Mouse (Mus musculus): ENCODE measurements at regions not wholly inside any gene's neighbourhood (a gene's known extent, or its start where the extent isn't known, plus 50 kb on each side); places are given as distances from the start of the nearest gene placed in this dataset.

DNA sequence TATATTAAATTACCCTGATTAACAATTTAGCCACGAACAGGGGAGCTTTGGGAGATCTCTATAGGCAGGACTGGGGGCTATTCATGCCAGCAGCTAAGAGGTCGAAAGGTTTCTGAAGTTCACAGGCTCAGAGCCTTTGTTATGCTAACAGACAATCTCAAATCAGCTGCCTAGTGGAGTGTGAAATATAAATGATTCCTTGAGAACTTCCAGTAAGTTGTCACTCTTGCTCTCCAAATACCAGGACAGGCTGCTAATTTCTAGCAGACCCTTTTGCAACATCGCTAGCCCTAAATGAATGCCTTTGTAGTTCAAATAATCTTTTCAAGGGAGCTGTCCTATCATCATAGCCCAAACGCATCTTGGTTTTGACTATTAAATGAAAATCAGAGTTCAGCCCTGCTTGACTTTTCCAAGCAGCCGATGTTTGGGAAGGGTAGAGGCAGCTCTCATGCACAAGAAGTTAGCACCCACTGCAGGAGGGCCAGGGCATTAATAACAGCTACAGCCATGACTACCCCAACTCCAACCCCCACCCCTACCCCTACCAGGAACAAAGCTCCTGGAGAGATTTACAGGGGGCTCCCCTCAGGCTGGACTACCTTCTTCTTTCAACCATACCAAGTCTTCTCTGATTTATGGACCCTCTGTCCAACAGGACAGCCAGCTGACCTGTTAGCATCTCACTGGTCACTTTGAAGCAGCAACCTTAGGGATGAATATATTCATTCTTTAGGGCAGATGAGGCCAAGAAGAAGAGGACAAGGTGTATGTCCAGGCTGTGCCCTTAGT is 162.2 kb upstream of the Tmem161b start:
- Histone ChIP-seq H3K4me3 (replicated peaks; ENCODE audit: low read length) (peak overlapping the region; percentile 25), H3K36me3 (replicated peaks; ENCODE audit: control insufficient read depth, insufficient read depth) (no peaks in the 10 kb centered on the region), H3K4me2 (replicated peaks) (peak overlapping the region; percentile 62), H3K27ac (peak overlapping the region; percentile 99), H3K27me3 (ENCODE audit: control insufficient read depth, insufficient read depth, low read length) (no peaks in the 10 kb centered on the region), H3K9ac (peak overlapping the region; percentile 71), H3K9me3 (ENCODE audit: control insufficient read depth, low read length) (no peaks in the 10 kb centered on the region), H3K4me1 (replicated peaks; ENCODE audit: control insufficient read depth, insufficient read depth, low read length) (peaks cover 50% of the 10 kb centered on the region)
- DNase-seq (ENCODE audit: low spot score), result peak; percentile 60
- 4% methylated on average over 5 of the region's 5 CpGs for WGBS
- peak; percentile 71 for ATAC-seq (ENCODE audit: low FRiP score)

DNA sequence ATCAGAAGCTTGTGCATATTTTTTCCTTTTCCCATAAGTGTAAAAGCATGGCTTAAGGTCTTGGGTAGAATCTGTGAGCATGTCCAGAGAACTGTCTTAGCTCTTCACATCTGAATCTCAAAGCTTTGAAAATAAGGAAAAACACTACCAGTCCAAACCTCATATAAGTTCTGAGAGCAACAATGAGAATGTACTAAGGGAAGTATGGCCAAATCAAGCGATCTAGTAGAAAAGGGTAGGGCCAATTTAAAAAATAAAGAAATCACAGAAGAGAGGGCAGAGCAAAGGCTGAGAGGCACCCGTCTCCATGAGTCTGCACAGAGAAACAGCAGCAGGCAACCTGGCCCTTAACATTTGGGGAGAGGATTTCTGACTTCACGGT is 161.7 kb upstream of the Tmem161b start:
- Histone ChIP-seq H3K4me1 (replicated peaks; ENCODE audit: control insufficient read depth, insufficient read depth, low read length) (peaks cover 50% of the 10 kb centered on the region), H3K27ac (peak overlapping the region; percentile 99), H3K36me3 (replicated peaks; ENCODE audit: control insufficient read depth, insufficient read depth) (no peaks in the 10 kb centered on the region), H3K9me3 (ENCODE audit: control insufficient read depth, low read length) (no peaks in the 10 kb centered on the region), H3K9ac (peak overlapping the region; percentile 71), H3K27me3 (ENCODE audit: control insufficient read depth, insufficient read depth, low read length) (no peaks in the 10 kb centered on the region), H3K4me3 (replicated peaks; ENCODE audit: low read length) (peak overlapping the region; percentile 25; the same call in 1 of the 2 replicates), H3K4me2 (replicated peaks) (peak overlapping the region; percentile 62)
- ATAC-seq (ENCODE audit: low FRiP score) (no peak), DNase-seq (ENCODE audit: low spot score) (no peak)
- WGBS, result 29% methylated on average over 3 of the region's 3 CpGs

DNA sequence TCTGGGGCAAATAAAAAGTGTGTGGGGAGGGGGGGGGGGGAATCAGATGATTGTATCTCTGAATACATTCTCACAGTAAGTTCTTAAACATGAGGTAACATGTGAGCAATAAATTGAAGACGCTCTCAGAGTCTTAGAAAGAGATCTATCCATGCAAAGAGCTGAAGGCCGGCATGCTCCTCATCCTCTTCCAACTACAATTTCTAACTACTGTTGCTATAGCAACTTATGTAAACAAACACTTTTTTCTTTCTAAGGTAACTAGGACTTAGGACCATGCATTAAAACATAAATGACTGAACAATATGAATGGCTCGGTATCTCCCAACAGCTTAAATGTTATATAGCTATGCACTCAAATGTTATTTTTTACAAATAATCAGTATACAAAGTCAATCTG is 161.2 kb upstream of the Tmem161b start:
- Histone ChIP-seq H3K4me3 (replicated peaks; ENCODE audit: low read length) (0 out of 2 replicates have a peak overlapping the region, but pooled peaks have one; percentile 9), H3K9ac (peak overlapping the region; percentile 71), H3K27ac (peak overlapping the region; percentile 99), H3K4me2 (replicated peaks) (peak overlapping the region; percentile 62), H3K36me3 (replicated peaks; ENCODE audit: control insufficient read depth, insufficient read depth) (no peaks in the 10 kb centered on the region), H3K9me3 (ENCODE audit: control insufficient read depth, low read length) (no peaks in the 10 kb centered on the region), H3K27me3 (ENCODE audit: control insufficient read depth, insufficient read depth, low read length) (no peaks in the 10 kb centered on the region), H3K4me1 (replicated peaks; ENCODE audit: control insufficient read depth, insufficient read depth, low read length) (peaks cover 53% of the 10 kb centered on the region)
- WGBS, result 37% methylated on average over 3 of the region's 3 CpGs
- ATAC-seq (ENCODE audit: low FRiP score) (no peak), DNase-seq (ENCODE audit: low spot score) (no peak)

DNA sequence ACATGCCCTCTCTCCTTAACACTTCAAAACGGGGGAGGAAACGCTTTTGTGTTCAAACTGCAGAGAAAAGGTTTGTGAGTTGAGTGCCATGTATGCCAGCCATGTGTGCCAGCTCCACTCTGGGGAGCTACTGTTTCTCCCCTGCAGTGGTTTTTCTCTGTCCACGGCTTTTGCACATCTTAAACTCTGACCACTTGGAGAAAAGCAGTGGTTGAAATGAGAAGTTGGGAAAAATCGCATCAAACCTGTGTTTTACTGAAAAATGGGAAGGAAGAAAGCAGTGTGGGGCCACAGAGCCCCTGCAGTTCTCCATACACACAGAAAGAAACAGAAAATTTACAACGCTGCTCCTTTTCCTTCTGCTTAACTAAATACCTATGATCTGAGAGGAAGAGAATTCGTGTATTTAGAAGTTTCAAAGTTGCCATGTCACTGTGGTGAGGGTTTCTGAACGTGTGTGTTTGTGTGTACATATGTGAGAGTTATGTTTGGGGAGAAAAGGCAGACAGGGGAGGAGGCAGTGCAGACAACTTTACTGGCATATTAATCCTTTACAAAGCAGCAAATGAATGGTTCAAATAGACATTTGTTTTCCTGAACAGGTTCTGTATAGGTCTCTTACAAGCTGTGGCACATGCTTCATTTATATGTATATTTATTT is 160.1 kb upstream of the Tmem161b start:
- no peak for ATAC-seq (ENCODE audit: low FRiP score)
- WGBS, result 25% methylated on average over 7 of the region's 7 CpGs
- peak overlapping the region; percentile 99 for H3K27ac ChIP-seq
- peak overlapping the region; percentile 65 for H3K9ac ChIP-seq
- H3K36me3 ChIP-seq (replicated peaks; ENCODE audit: control insufficient read depth, insufficient read depth), result no peaks in the 10 kb centered on the region
- H3K4me2 ChIP-seq (replicated peaks), result peak overlapping the region; percentile 62
- peaks cover 59% of the 10 kb centered on the region for H3K4me1 ChIP-seq (replicated peaks; ENCODE audit: control insufficient read depth, insufficient read depth, low read length)
- H3K27me3 ChIP-seq (ENCODE audit: control insufficient read depth, insufficient read depth, low read length), result no peaks in the 10 kb centered on the region
- H3K9me3 ChIP-seq (ENCODE audit: control insufficient read depth, low read length), result no peaks in the 10 kb centered on the region
- peak overlapping the region; percentile 32 for H3K4me3 ChIP-seq (replicated peaks; ENCODE audit: low read length)
- DNase-seq (ENCODE audit: low spot score), result peak; percentile 50

DNA sequence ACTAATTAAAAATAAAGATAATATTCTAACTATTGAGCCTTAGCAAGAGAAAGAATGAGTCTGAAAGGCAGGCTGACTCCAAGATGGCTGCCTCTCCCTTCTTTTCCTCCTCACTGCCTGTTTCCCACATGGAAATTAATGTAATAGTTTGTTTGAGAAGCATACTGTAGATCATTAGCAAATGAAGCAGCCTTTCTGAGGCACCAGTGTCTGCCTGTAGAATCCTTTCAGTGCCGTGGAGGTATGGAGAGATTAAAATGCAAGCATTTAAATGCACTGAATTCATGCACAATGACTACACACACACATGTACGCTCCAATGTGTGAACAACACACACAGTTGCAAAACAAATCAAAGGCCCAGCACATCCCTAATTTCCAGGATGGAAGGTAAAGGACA is 159.5 kb upstream of the Tmem161b start:
- peak overlapping the region; percentile 99 for H3K27ac ChIP-seq
- no peaks in the 10 kb centered on the region for H3K36me3 ChIP-seq (replicated peaks; ENCODE audit: control insufficient read depth, insufficient read depth)
- ATAC-seq (ENCODE audit: low FRiP score) (no peak), DNase-seq (ENCODE audit: low spot score) (peak; percentile 49)
- peak overlapping the region; percentile 32 for H3K4me3 ChIP-seq (replicated peaks; ENCODE audit: low read length)
- H3K9ac ChIP-seq, result peak overlapping the region; percentile 65
- H3K9me3 ChIP-seq (ENCODE audit: control insufficient read depth, low read length), result no peaks in the 10 kb centered on the region
- no peaks in the 10 kb centered on the region for H3K27me3 ChIP-seq (ENCODE audit: control insufficient read depth, insufficient read depth, low read length)
- peak overlapping the region; percentile 62 for H3K4me2 ChIP-seq (replicated peaks)
- 27% methylated on average over 2 of the region's 2 CpGs for WGBS
- H3K4me1 ChIP-seq (replicated peaks; ENCODE audit: control insufficient read depth, insufficient read depth, low read length), result peaks cover 60% of the 10 kb centered on the region

DNA sequence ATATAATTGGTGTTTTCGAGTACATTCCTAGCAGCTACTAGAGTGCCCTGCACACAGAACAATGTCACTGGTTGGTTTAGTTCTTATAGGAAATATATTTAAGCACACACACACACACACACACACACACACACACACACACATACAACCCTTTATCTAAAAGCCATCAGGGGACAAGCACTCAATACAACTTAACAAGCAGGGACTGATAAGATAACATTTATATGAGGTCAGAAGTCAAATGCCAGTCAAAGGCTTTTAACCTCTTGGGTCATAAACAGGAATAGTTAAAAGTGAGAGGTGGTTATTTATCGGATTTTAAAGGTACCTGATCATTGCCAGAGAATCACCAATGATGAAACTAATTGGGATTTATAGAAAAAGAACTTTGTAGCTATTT is 158.7 kb upstream of the Tmem161b start:
- DNase-seq (ENCODE audit: low spot score), result peak; percentile 58
- H3K27ac ChIP-seq, result peak overlapping the region; percentile 99
- no peaks in the 10 kb centered on the region for H3K9me3 ChIP-seq (ENCODE audit: control insufficient read depth, low read length)
- no peaks in the 10 kb centered on the region for H3K36me3 ChIP-seq (replicated peaks; ENCODE audit: control insufficient read depth, insufficient read depth)
- peak overlapping the region; percentile 62 for H3K4me2 ChIP-seq (replicated peaks)
- peak overlapping the region; percentile 65 for H3K9ac ChIP-seq
- WGBS, result 23% methylated on average over 2 of the region's 2 CpGs
- peaks cover 55% of the 10 kb centered on the region for H3K4me1 ChIP-seq (replicated peaks; ENCODE audit: control insufficient read depth, insufficient read depth, low read length)
- peak overlapping the region; percentile 32 for H3K4me3 ChIP-seq (replicated peaks; ENCODE audit: low read length)
- ATAC-seq (ENCODE audit: low FRiP score), result no peak
- H3K27me3 ChIP-seq (ENCODE audit: control insufficient read depth, insufficient read depth, low read length), result no peaks in the 10 kb centered on the region

DNA sequence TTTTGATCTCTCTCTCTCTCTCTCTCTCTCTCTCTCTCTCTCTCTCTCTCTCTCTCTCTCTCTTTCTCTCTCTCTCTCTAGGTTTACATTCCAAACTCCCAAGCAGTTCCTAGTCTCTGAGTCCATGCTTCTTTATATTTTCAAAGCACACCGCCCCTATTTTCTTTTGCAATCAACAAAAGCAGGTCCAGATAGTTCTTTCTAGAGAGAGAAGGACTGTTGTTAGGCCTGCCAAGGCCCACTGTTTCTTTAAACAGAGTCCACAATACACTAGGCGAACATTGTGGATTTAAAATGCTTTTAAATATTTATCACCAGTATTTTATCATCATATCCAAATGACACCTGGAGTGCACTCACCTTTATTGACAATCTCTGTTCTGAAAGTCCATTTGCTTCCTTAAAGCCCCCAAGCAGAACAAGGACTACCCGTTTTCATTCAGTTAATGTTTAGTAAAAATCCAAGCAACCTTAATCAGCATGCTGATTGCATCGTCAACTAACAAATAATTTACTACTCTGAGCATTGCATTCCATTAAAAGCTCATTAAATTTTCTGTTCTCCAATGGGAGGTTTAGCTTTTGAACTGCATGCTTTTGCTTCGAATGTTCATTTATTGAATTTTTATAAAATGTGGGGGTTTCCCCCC is 157.7 kb upstream of the Tmem161b start:
- Histone ChIP-seq H3K9me3 (ENCODE audit: control insufficient read depth, low read length) (no peaks in the 10 kb centered on the region), H3K27ac (peak overlapping the region; percentile 99), H3K4me2 (replicated peaks) (peak overlapping the region; percentile 62), H3K27me3 (ENCODE audit: control insufficient read depth, insufficient read depth, low read length) (no peaks in the 10 kb centered on the region), H3K4me3 (replicated peaks; ENCODE audit: low read length) (peak overlapping the region; percentile 32), H3K4me1 (replicated peaks; ENCODE audit: control insufficient read depth, insufficient read depth, low read length) (peaks cover 49% of the 10 kb centered on the region), H3K36me3 (replicated peaks; ENCODE audit: control insufficient read depth, insufficient read depth) (no peaks in the 10 kb centered on the region), H3K9ac (peak overlapping the region; percentile 65)
- ATAC-seq (ENCODE audit: low FRiP score) (no peak), DNase-seq (ENCODE audit: low spot score) (peak; percentile 70)
- WGBS, result 22% methylated on average over 5 of the region's 5 CpGs

DNA sequence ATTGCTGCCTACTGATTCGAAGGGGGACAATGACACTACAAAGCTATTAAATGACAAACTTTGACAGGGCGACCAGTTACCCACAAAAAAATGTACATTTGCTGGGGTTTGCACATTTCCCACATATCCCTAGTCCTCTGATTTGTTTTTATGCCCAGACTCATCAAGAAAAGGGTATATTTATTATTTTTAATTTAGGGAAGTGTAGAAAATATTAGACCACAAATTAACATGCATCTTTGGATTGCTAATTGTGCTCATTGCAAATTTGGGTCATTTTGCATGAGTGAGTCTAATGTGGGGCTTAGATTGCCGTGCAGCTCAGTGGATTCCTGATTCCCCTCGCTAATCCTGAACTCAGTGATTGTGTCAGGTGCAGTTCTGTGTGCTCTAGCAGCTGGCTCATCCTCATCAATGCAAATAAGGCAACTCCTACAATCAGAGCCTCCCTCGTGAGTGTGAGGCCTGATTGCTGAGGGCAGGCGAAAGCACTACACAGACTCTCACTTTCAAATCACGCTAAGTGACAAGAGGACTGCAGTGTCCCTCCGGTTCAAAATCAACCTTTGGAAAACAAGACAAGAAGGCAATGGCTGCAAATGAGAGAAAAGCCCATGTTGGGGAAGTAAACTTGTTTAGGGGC is 156.7 kb upstream of the Tmem161b start:
- WGBS, result 24% methylated on average over 8 of the region's 8 CpGs
- H3K36me3 ChIP-seq (replicated peaks; ENCODE audit: control insufficient read depth, insufficient read depth), result no peaks in the 10 kb centered on the region
- peaks cover 40% of the 10 kb centered on the region for H3K4me1 ChIP-seq (replicated peaks; ENCODE audit: control insufficient read depth, insufficient read depth, low read length)
- DNase-seq (ENCODE audit: low spot score) (peak; percentile 68), ATAC-seq (ENCODE audit: low FRiP score) (peak; percentile 76)
- H3K4me2 ChIP-seq (replicated peaks), result peak overlapping the region; percentile 62
- peak overlapping the region; percentile 99 for H3K27ac ChIP-seq
- H3K9me3 ChIP-seq (ENCODE audit: control insufficient read depth, low read length), result no peaks in the 10 kb centered on the region
- H3K9ac ChIP-seq, result peak overlapping the region; percentile 40
- no peak overlapping the region for H3K4me3 ChIP-seq (replicated peaks; ENCODE audit: low read length)
- no peaks in the 10 kb centered on the region for H3K27me3 ChIP-seq (ENCODE audit: control insufficient read depth, insufficient read depth, low read length)

All from hindbrain, embryonic 14.5 days (tissue).